Mouse (Mus musculus): ENCODE measurements around the gene Slfn1. TPM values are rescaled to one million over a fixed set of nuclear protein-coding genes. Genes with fewer than 3 reads are reported as not detected.
"Not testable (repeated sequence)": the region's sequence is repeated elsewhere in the genome, so short reads cannot be mapped to it uniquely, and the experiment has no call there.

Gene Slfn1
- polyA plus RNA-seq, 1 experiment from 2014 or later = 0.08 TPM

DNA sequence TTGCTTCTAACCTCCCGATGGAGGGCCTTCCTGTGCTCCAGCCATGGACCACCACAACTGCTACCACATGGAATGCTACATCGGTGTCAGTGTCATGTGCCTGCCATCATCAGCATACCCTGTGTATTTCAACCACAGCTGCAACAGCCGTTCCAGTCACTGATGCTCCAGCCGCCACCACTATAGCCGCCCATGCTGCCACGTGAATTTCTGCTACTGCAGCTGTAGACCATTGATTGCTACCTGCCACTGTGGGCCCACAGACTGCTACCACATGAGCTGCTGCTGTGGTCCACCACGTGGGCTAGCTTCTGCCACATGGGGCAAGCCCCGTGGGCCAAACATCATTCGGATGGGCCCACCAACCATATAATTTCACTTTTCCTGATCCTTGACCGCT lies 31.9 kb upstream of the Slfn1 start:
- Histone ChIP-seq H3K27ac (ENCODE audit: low read depth, low read length) (no peak overlapping the region), H3K4me3 (ENCODE audit: low read length) (no peak overlapping the region), H3K27me3 (replicated peaks; ENCODE audit: control insufficient read depth, insufficient read depth, low read length) (no peaks in the 10 kb centered on the region), H3K4me2 (ENCODE audit: low read length) (no peak overlapping the region), H3K9ac (ENCODE audit: low read depth, low read length) (no peak overlapping the region), H3K36me3 (ENCODE audit: control insufficient read depth, insufficient read depth, low read length) (no peaks in the 10 kb centered on the region), H3K9me3 (ENCODE audit: control insufficient read depth, low read length) (no peaks in the 10 kb centered on the region), H3K4me1 (ENCODE audit: control insufficient read depth, insufficient read depth, low read depth, low read length) (no peaks in the 10 kb centered on the region)
- WGBS = 89% methylated on average over 10 of the region's 10 CpGs
- no peak for ATAC-seq

- no peak overlapping the region for H3K4me2 ChIP-seq (ENCODE audit: low read length)
- no peaks in the 10 kb centered on the region for H3K27me3 ChIP-seq (replicated peaks; ENCODE audit: control insufficient read depth, insufficient read depth, low read length)
- no peak for ATAC-seq
- H3K9ac ChIP-seq (ENCODE audit: low read depth, low read length) = no peak overlapping the region
- H3K4me3 ChIP-seq (ENCODE audit: low read length) = no peak overlapping the region
- no peaks in the 10 kb centered on the region for H3K4me1 ChIP-seq (ENCODE audit: control insufficient read depth, insufficient read depth, low read depth, low read length)
- no peaks in the 10 kb centered on the region for H3K36me3 ChIP-seq (ENCODE audit: control insufficient read depth, insufficient read depth, low read length)
- H3K27ac ChIP-seq (ENCODE audit: low read depth, low read length) = no peak overlapping the region
- WGBS = 49% methylated on average over 2 of the region's 2 CpGs
- H3K9me3 ChIP-seq (ENCODE audit: control insufficient read depth, low read length) = no peaks in the 10 kb centered on the region
Measured at GRCm38 (mm10) chr11:83115138-83115537, 1.5 kb upstream of the Slfn1 start.

GRCm38 (mm10) chr11:83118056-83118455 lies 1.4 kb downstream of the Slfn1 start:
- no peak overlapping the region for H3K4me2 ChIP-seq (ENCODE audit: low read length)
- no peaks in the 10 kb centered on the region for H3K27me3 ChIP-seq (replicated peaks; ENCODE audit: control insufficient read depth, insufficient read depth, low read length)
- H3K4me3 ChIP-seq (ENCODE audit: low read length) = no peak overlapping the region
- H3K27ac ChIP-seq (ENCODE audit: low read depth, low read length) = no peak overlapping the region
- H3K4me1 ChIP-seq (ENCODE audit: control insufficient read depth, insufficient read depth, low read depth, low read length) = no peaks in the 10 kb centered on the region
- no peak overlapping the region for H3K9ac ChIP-seq (ENCODE audit: low read depth, low read length)
- 57% methylated on average over 3 of the region's 3 CpGs for WGBS
- no peaks in the 10 kb centered on the region for H3K9me3 ChIP-seq (ENCODE audit: control insufficient read depth, low read length)
- no peak for ATAC-seq
- H3K36me3 ChIP-seq (ENCODE audit: control insufficient read depth, insufficient read depth, low read length) = no peaks in the 10 kb centered on the region

GRCm38 (mm10) chr11:83121131-83121685 lies 4.6 kb downstream of the Slfn1 start:
- no peak for ATAC-seq
- WGBS = 96% methylated on average over 3 of the region's 3 CpGs
- Histone ChIP-seq H3K4me1 (ENCODE audit: control insufficient read depth, insufficient read depth, low read depth, low read length) (no peaks in the 10 kb centered on the region), H3K9me3 (ENCODE audit: control insufficient read depth, low read length) (no peaks in the 10 kb centered on the region), H3K36me3 (ENCODE audit: control insufficient read depth, insufficient read depth, low read length) (no peaks in the 10 kb centered on the region), H3K4me3 (ENCODE audit: low read length) (no peak overlapping the region), H3K27me3 (replicated peaks; ENCODE audit: control insufficient read depth, insufficient read depth, low read length) (no peaks in the 10 kb centered on the region), H3K27ac (ENCODE audit: low read depth, low read length) (no peak overlapping the region), H3K4me2 (ENCODE audit: low read length) (no peak overlapping the region), H3K9ac (ENCODE audit: low read depth, low read length) (no peak overlapping the region)

GRCm38 (mm10) chr11:83123198-83123597 lies 6.5 kb downstream of the Slfn1 start:
- Histone ChIP-seq H3K27me3 (replicated peaks; ENCODE audit: control insufficient read depth, insufficient read depth, low read length) (no peaks in the 10 kb centered on the region), H3K9ac (ENCODE audit: low read depth, low read length) (no peak overlapping the region), H3K9me3 (ENCODE audit: control insufficient read depth, low read length) (no peaks in the 10 kb centered on the region), H3K4me2 (ENCODE audit: low read length) (no peak overlapping the region), H3K4me1 (ENCODE audit: control insufficient read depth, insufficient read depth, low read depth, low read length) (no peaks in the 10 kb centered on the region), H3K27ac (ENCODE audit: low read depth, low read length) (no peak overlapping the region), H3K4me3 (ENCODE audit: low read length) (no peak overlapping the region), H3K36me3 (ENCODE audit: control insufficient read depth, insufficient read depth, low read length) (no peaks in the 10 kb centered on the region)
- WGBS = 72% methylated on average over 4 of the region's 4 CpGs
- no peak for ATAC-seq

- no peaks in the 10 kb centered on the region for H3K36me3 ChIP-seq (ENCODE audit: control insufficient read depth, insufficient read depth, low read length)
- ATAC-seq = no peak
Measured at GRCm38 (mm10) chr11:83124906-83125305, 8.3 kb downstream of the Slfn1 start.

GRCm38 (mm10) chr11:83125633-83126032 lies 9.0 kb downstream of the Slfn1 start:
- ATAC-seq; H3K27ac ChIP-seq (ENCODE audit: low read depth, low read length); H3K9ac ChIP-seq (ENCODE audit: low read depth, low read length); H3K9me3 ChIP-seq (ENCODE audit: control insufficient read depth, low read length); H3K4me2 ChIP-seq (ENCODE audit: low read length); H3K27me3 ChIP-seq (replicated peaks; ENCODE audit: control insufficient read depth, insufficient read depth, low read length); H3K4me1 ChIP-seq (ENCODE audit: control insufficient read depth, insufficient read depth, low read depth, low read length); H3K4me3 ChIP-seq (ENCODE audit: low read length); H3K36me3 ChIP-seq (ENCODE audit: control insufficient read depth, insufficient read depth, low read length): not testable (repeated sequence)
- no CpG with 5 or more reads among the region's 1 CpGs for WGBS

More at GRCm38 (mm10) chr11:83124906-83125305, 8.3 kb downstream of the Slfn1 start:
- no peak overlapping the region for H3K4me3 ChIP-seq (ENCODE audit: low read length)
- no peaks in the 10 kb centered on the region for H3K27me3 ChIP-seq (replicated peaks; ENCODE audit: control insufficient read depth, insufficient read depth, low read length)
- no peak overlapping the region for H3K4me2 ChIP-seq (ENCODE audit: low read length)
- H3K27ac ChIP-seq (ENCODE audit: low read depth, low read length) = no peak overlapping the region
- 88% methylated on average over 2 of the region's 2 CpGs for WGBS
- H3K4me1 ChIP-seq (ENCODE audit: control insufficient read depth, insufficient read depth, low read depth, low read length) = no peaks in the 10 kb centered on the region
- H3K9ac ChIP-seq (ENCODE audit: low read depth, low read length) = no peak overlapping the region
- no peaks in the 10 kb centered on the region for H3K9me3 ChIP-seq (ENCODE audit: control insufficient read depth, low read length)

- not testable (repeated sequence) for H3K4me2 ChIP-seq (ENCODE audit: low read length); H3K9ac ChIP-seq (ENCODE audit: low read depth, low read length); H3K4me3 ChIP-seq (ENCODE audit: low read length); H3K36me3 ChIP-seq (ENCODE audit: control insufficient read depth, insufficient read depth, low read length); H3K27me3 ChIP-seq (replicated peaks; ENCODE audit: control insufficient read depth, insufficient read depth, low read length); H3K9me3 ChIP-seq (ENCODE audit: control insufficient read depth, low read length); H3K4me1 ChIP-seq (ENCODE audit: control insufficient read depth, insufficient read depth, low read depth, low read length); ATAC-seq; H3K27ac ChIP-seq (ENCODE audit: low read depth, low read length)
- 100% methylated on average over 1 of the region's 2 CpGs for WGBS
Measured at GRCm38 (mm10) chr11:83137253-83137652, 20.6 kb downstream of the Slfn1 start.

- not testable (repeated sequence) for H3K4me3 ChIP-seq (ENCODE audit: low read length); H3K4me2 ChIP-seq (ENCODE audit: low read length); H3K36me3 ChIP-seq (ENCODE audit: control insufficient read depth, insufficient read depth, low read length); H3K9me3 ChIP-seq (ENCODE audit: control insufficient read depth, low read length); H3K27ac ChIP-seq (ENCODE audit: low read depth, low read length); H3K9ac ChIP-seq (ENCODE audit: low read depth, low read length); H3K4me1 ChIP-seq (ENCODE audit: control insufficient read depth, insufficient read depth, low read depth, low read length); ATAC-seq; H3K27me3 ChIP-seq (replicated peaks; ENCODE audit: control insufficient read depth, insufficient read depth, low read length)
- WGBS = no CpG with 5 or more reads among the region's 1 CpGs
Measured at GRCm38 (mm10) chr11:83148939-83149338, 32.3 kb downstream of the Slfn1 start.

All from hindbrain, embryonic 16.5 days (tissue).